Mouse (Mus musculus) neural tube, embryonic 14.5 days (tissue): ENCODE measurements at regions not wholly inside any gene's neighbourhood (a gene's known extent, or its start where the extent isn't known, plus 50 kb on each side); places are given as distances from the start of the nearest gene placed in this dataset.

Experiments
- ATAC-seq: fragments of 200-750 bp; cut with Nextera tagmentation; 2 replicates; pipeline ENCODE4 v1.8.0; 2017; ENCODE audit warnings: low read depth, mild to moderate bottlenecking, moderate TSS enrichment, moderate library complexity
- H3K27ac ChIP-seq: fragments of 300-500 bp; sonication (generic); 2 replicates; pipeline ENCODE4 v1.5.1; 2014; ENCODE audit warnings: low read depth, mild to moderate bottlenecking, control low read depth, low read length, moderate library complexity, mixed read lengths
- H3K27me3 ChIP-seq: fragments of 300-500 bp; sonication (generic); 2 replicates; pipeline ENCODE4 v1.6.1; 2014; ENCODE audit warnings: low read length; ENCODE audit not compliant: control insufficient read depth, insufficient read depth
- H3K36me3 ChIP-seq: fragments of 300-500 bp; sonication (generic); 2 replicates; pipeline ENCODE4 v1.6.1; 2014; ENCODE audit warnings: low read length, mixed read lengths; ENCODE audit not compliant: control insufficient read depth, insufficient read depth
- H3K4me1 ChIP-seq: fragments of 300-500 bp; sonication (generic); 2 replicates; pipeline ENCODE4 v1.6.1; 2014; ENCODE audit warnings: low read length; ENCODE audit not compliant: control insufficient read depth, insufficient read depth
- H3K4me2 ChIP-seq: fragments of 300-500 bp; sonication (generic); 2 replicates; pipeline ENCODE4 v1.6.1; 2014; ENCODE audit warnings: mild to moderate bottlenecking, low read depth, low read length, control low read depth
- H3K4me3 ChIP-seq: fragments of 300-500 bp; sonication (generic); 2 replicates; pipeline ENCODE4 v1.5.1; 2014; ENCODE audit warnings: low read depth, low read length, control low read depth, mixed read lengths
- H3K9ac ChIP-seq: fragments of 300-500 bp; sonication (generic); replicated peaks from 2 replicates; pipeline ENCODE4 v1.6.1; 2014; ENCODE audit warnings: low read depth, mild to moderate bottlenecking, control low read depth, low read length, mixed read lengths
- H3K9me3 ChIP-seq: fragments of 300-500 bp; sonication (generic); 2 replicates; pipeline ENCODE4 v1.6.1; 2016; ENCODE audit warnings: low read length; ENCODE audit not compliant: control insufficient read depth
- WGBS: fragments of 180-500 bp; shearing (Covaris S2); extraction: QIAGEN DNeasy Blood & Tissue Kit; methylation state at CpG from one replicate; pipeline ENCODE4 v1.1.7; 2014; 5-methylcytosine and 5-hydroxymethylcytosine counted together

GRCm38 (mm10) chr8:91913971-91914370, 112.1 kb upstream of the Irx3 start:
- WGBS, result 95% methylated on average over 5 of the region's 5 CpGs
- Histone ChIP-seq H3K9me3 (no peaks in the 10 kb centered on the region), H3K27ac (no peak overlapping the region), H3K9ac (no peak overlapping the region), H3K36me3 (no peaks in the 10 kb centered on the region), H3K4me1 (no peaks in the 10 kb centered on the region), H3K27me3 (no peaks in the 10 kb centered on the region), H3K4me2 (no peak overlapping the region), H3K4me3 (no peak overlapping the region)
- ATAC-seq, result no peak

DNA sequence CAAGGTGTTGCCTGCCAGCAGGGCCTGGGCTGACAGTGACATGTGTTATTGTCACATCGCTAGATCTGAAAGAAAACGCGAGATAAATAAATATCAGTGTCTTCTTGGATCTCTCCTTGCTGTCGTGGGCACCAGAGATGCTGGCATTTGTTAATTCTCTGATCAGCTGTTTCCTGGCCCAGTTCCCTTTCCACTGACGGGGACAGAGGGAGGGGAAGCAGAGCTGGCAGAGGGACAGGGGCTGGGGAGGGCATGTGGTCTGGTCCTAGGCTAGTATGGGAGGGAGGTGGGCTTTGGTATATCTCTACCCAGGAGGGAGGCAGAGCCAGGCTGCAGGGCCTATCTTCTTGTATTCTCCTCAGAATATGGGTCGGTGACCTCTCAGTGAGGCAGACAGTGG, 111.3 kb upstream of the Irx3 start:
- Histone ChIP-seq H3K36me3 (no peaks in the 10 kb centered on the region), H3K9me3 (no peaks in the 10 kb centered on the region), H3K9ac (no peak overlapping the region), H3K4me1 (no peaks in the 10 kb centered on the region), H3K27me3 (no peaks in the 10 kb centered on the region), H3K27ac (no peak overlapping the region), H3K4me2 (no peak overlapping the region), H3K4me3 (no peak overlapping the region)
- WGBS, result 70% methylated on average over 6 of the region's 6 CpGs
- ATAC-seq, result no peak

- no peak for ATAC-seq
- Histone ChIP-seq H3K9me3 (no peaks in the 10 kb centered on the region), H3K36me3 (no peaks in the 10 kb centered on the region), H3K4me1 (no peaks in the 10 kb centered on the region), H3K4me3 (no peak overlapping the region), H3K27ac (no peak overlapping the region), H3K4me2 (no peak overlapping the region), H3K9ac (no peak overlapping the region), H3K27me3 (no peaks in the 10 kb centered on the region)
- 52% methylated on average over 14 of the region's 14 CpGs for WGBS
These were observed 107.9 kb upstream of the Irx3 start for GRCm38 (mm10) chr8:91909637-91910383.

GRCm38 (mm10) chr8:91908731-91909353, 107.0 kb upstream of the Irx3 start:
- Histone ChIP-seq H3K9me3 (no peaks in the 10 kb centered on the region), H3K4me1 (no peaks in the 10 kb centered on the region), H3K9ac (no peak overlapping the region), H3K36me3 (no peaks in the 10 kb centered on the region), H3K27ac (no peak overlapping the region), H3K4me3 (no peak overlapping the region), H3K4me2 (no peak overlapping the region), H3K27me3 (no peaks in the 10 kb centered on the region)
- no peak for ATAC-seq
- 80% methylated on average over 9 of the region's 9 CpGs for WGBS

DNA sequence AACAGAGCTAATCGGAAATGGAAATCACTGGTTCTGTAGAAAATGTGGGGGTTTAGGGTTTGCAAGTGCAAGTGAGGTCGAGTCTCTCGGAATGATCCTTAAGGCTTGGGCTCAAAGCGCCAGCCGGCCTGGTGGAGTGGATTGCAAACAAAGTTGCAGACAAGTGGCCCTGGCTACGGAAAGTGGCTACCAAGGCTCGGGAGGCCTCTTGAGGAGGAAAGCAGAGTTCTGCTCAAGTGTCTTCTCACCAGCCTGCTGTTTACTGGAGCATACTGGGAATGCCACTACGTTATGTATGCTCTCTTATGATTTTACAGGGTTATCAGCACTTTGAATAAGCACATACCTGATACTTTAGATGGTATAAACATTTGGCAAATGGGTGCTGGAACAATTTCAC, 105.3 kb upstream of the Irx3 start:
- Histone ChIP-seq H3K4me3 (no peak overlapping the region), H3K36me3 (no peaks in the 10 kb centered on the region), H3K4me2 (no peak overlapping the region), H3K9me3 (no peaks in the 10 kb centered on the region), H3K4me1 (no peaks in the 10 kb centered on the region), H3K9ac (no peak overlapping the region), H3K27ac (no peak overlapping the region), H3K27me3 (no peaks in the 10 kb centered on the region)
- WGBS, result 94% methylated on average over 8 of the region's 8 CpGs
- ATAC-seq, result no peak

- no peak overlapping the region for H3K4me3 ChIP-seq
- H3K9me3 ChIP-seq, result no peaks in the 10 kb centered on the region
- no peaks in the 10 kb centered on the region for H3K4me1 ChIP-seq
- no peaks in the 10 kb centered on the region for H3K36me3 ChIP-seq
- no peak overlapping the region for H3K27ac ChIP-seq
- H3K9ac ChIP-seq, result no peak overlapping the region
- ATAC-seq, result no peak
- H3K27me3 ChIP-seq, result no peaks in the 10 kb centered on the region
- H3K4me2 ChIP-seq, result no peak overlapping the region
- WGBS, result 81% methylated on average over 10 of the region's 10 CpGs
These were observed 99.8 kb upstream of the Irx3 start for GRCm38 (mm10) chr8:91901525-91902281.

DNA sequence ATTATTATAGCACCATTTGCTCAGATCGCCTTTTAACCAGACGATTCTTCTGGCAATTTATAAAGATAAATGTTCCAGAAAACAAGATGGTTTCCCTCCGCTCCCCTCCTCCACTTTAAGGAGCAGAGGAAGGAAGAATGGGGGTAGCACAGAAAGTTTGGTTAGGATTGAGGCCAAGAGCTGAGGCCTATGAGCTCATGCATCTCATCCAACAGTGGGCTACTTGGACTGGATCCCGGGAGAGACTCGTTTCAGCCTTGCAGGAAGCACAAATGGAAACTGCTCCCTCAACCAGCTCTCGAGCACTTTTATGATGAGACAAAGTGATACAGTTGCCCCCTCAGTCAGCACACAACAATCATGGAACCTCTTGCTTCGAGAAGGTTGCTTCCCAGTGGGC, 97.9 kb upstream of the Irx3 start:
- Histone ChIP-seq H3K4me2 (no peak overlapping the region), H3K9ac (no peak overlapping the region), H3K4me1 (no peaks in the 10 kb centered on the region), H3K9me3 (no peaks in the 10 kb centered on the region), H3K27ac (no peak overlapping the region), H3K27me3 (no peaks in the 10 kb centered on the region), H3K4me3 (no peak overlapping the region), H3K36me3 (no peaks in the 10 kb centered on the region)
- ATAC-seq, result no peak
- 77% methylated on average over 7 of the region's 7 CpGs for WGBS

DNA sequence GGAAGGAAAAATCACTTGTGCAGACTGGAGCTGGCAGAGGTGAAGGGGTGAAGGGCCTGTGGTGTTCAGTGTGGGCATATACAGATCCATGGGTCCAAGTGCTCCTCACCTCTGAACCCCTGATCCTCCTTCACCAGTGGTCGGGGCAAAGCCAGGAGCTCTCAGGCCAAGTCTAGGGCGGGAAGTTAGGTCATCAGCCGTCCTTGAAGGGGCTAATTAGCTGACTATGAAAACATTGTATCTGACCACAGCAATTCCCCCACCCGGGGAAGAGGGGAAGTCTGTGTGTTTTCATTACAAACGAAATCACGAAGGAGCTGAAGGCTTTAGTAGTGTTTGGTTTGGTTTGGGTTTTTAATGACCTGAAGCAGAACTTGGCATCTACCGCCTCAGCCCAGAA, 95.5 kb upstream of the Irx3 start:
- WGBS, result 75% methylated on average over 7 of the region's 7 CpGs
- H3K4me1 ChIP-seq, result no peaks in the 10 kb centered on the region
- no peak overlapping the region for H3K9ac ChIP-seq
- no peak overlapping the region for H3K27ac ChIP-seq
- H3K27me3 ChIP-seq, result no peaks in the 10 kb centered on the region
- H3K36me3 ChIP-seq, result no peaks in the 10 kb centered on the region
- no peak overlapping the region for H3K4me3 ChIP-seq
- ATAC-seq, result no peak
- no peak overlapping the region for H3K4me2 ChIP-seq
- no peaks in the 10 kb centered on the region for H3K9me3 ChIP-seq

- 39% methylated on average over 6 of the region's 6 CpGs for WGBS
- Histone ChIP-seq H3K27me3 (no peaks in the 10 kb centered on the region), H3K4me1 (no peaks in the 10 kb centered on the region), H3K4me2 (no peak overlapping the region), H3K9ac (no peak overlapping the region), H3K36me3 (no peaks in the 10 kb centered on the region), H3K27ac (no peak overlapping the region), H3K9me3 (no peaks in the 10 kb centered on the region), H3K4me3 (no peak overlapping the region)
- no peak for ATAC-seq
These were observed 94.1 kb upstream of the Irx3 start for GRCm38 (mm10) chr8:91895987-91896386.
